26 mouse cellular contexts compared by ENCODE assay signal in the genomic region with DNA sequence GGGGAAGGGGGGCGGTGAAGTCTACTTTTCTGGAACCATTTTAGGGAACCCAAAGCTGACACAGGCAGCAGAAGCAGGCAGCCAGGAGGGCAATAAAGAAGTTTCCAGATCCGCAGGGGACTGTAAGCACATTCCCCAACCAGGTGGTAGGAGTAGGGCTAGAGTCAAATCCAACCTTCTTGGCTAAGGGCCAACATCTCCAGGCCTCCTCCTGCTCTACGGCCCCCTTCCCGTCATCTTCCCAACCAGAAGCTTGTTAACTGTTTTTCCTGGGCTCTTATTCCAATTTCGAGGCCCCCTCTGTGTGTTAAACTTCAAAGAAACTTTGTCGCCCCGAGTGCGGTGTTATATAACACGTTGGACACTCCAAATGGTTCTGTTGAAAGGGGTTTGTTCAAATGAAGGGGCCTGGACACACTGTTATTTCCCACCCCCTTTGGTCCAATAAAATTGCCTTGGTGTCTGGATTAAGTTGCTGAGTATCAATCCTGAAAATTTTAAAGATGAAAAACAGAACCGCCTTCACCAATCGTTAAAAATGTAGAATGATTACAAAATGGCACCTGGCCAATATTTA.
DNase-seq lines count a peak whose midpoint lies in the region; ATAC-seq lines count a peak whose summit lies in the region.
"Had no signal": no experiment of that assay in that cellular context is flagged by ENCODE, and none has a peak within 500 bp of the region (broad histone marks: within the 10 kb centered on the region; RNA-seq: fewer than 3 reads in every experiment).

No protein-coding gene starts in this region.

- WGBS in limb, embryonic 11.5 days = 39% methylated on average over 11 of the region's 11 CpGs
- WGBS in limb, embryonic 10.5 days = 67% methylated on average over 11 of the region's 11 CpGs
- 26% methylated on average over 11 of the region's 11 CpGs for WGBS in limb, embryonic 12.5 days
- 21% methylated on average over 11 of the region's 11 CpGs for WGBS in limb, embryonic 15.5 days
- 65% methylated on average over 11 of the region's 11 CpGs for WGBS in intestine, embryonic 15.5 days

- no peak overlapping the region for H3K4me2 ChIP-seq in limb, embryonic 11.5 days (ENCODE audit: low read depth, severe bottlenecking)
- no peak overlapping the region for H3K4me2 ChIP-seq in limb, embryonic 12.5 days
- no peak overlapping the region for H3K4me2 ChIP-seq in limb, embryonic 15.5 days
- H3K4me2 ChIP-seq in intestine, embryonic 15.5 days (replicated peaks) = no peak overlapping the region
- H3K4me2 ChIP-seq: embryonic facial prominence, embryonic 12.5 days; forebrain, embryonic 12.5 days; forebrain, embryonic 15.5 days; heart, embryonic 13.5 days; hindbrain, embryonic 14.5 days had no signal

- no peak overlapping the region for H3K27ac ChIP-seq in limb, embryonic 11.5 days (replicated peaks; ENCODE audit: low read depth, low read length)
- no peak overlapping the region for H3K27ac ChIP-seq in limb, embryonic 10.5 days
- peak overlapping the region; percentile 68; the same call in 1 of the 2 replicates for H3K27ac ChIP-seq in limb, embryonic 12.5 days
- no peak overlapping the region; the same call in 1 of the 2 replicates for H3K27ac ChIP-seq in limb, embryonic 15.5 days
- no peak overlapping the region for H3K27ac ChIP-seq in intestine, embryonic 15.5 days
- H3K27ac ChIP-seq: embryonic facial prominence, embryonic 12.5 days; forebrain, embryonic 12.5 days; forebrain, embryonic 15.5 days; gastrocnemius, adult 2 months; heart, adult 2 months; heart, embryonic 10.5 days; heart, embryonic 13.5 days; hindbrain, embryonic 14.5 days; hindbrain, postnatal 0 days had no signal

- H3K4me1 ChIP-seq in limb, embryonic 11.5 days (ENCODE audit: control insufficient read depth, insufficient read depth, low read length) = peaks cover 12% of the 10 kb centered on the region; the same call in 1 of the 2 replicates
- peaks cover 33% of the 10 kb centered on the region for H3K4me1 ChIP-seq in limb, embryonic 10.5 days
- peaks cover 37% of the 10 kb centered on the region for H3K4me1 ChIP-seq in limb, embryonic 12.5 days (replicated peaks)
- peaks cover 43% of the 10 kb centered on the region for H3K4me1 ChIP-seq in limb, embryonic 15.5 days
- H3K4me1 ChIP-seq in intestine, embryonic 15.5 days (replicated peaks) = no peaks in the 10 kb centered on the region
- H3K4me1 ChIP-seq: embryonic facial prominence, embryonic 12.5 days; forebrain, embryonic 12.5 days; forebrain, embryonic 15.5 days; heart, embryonic 10.5 days; heart, embryonic 13.5 days had no signal

- no peak overlapping the region for H3K9ac ChIP-seq in limb, embryonic 11.5 days (ENCODE audit: low read length)
- H3K9ac ChIP-seq in limb, embryonic 12.5 days (replicated peaks) = no peak overlapping the region
- H3K9ac ChIP-seq in limb, embryonic 15.5 days = no peak overlapping the region
- H3K9ac ChIP-seq in intestine, embryonic 15.5 days = no peak overlapping the region
- H3K9ac ChIP-seq: embryonic facial prominence, embryonic 12.5 days; forebrain, embryonic 12.5 days; forebrain, embryonic 15.5 days; heart, embryonic 13.5 days; hindbrain, embryonic 14.5 days had no signal

- no peaks in the 10 kb centered on the region for H3K36me3 ChIP-seq in limb, embryonic 11.5 days (ENCODE audit: control insufficient read depth, insufficient read depth, low read length)
- no peaks in the 10 kb centered on the region for H3K36me3 ChIP-seq in limb, embryonic 10.5 days
- no peaks in the 10 kb centered on the region for H3K36me3 ChIP-seq in limb, embryonic 12.5 days
- no peaks in the 10 kb centered on the region for H3K36me3 ChIP-seq in limb, embryonic 15.5 days
- no peaks in the 10 kb centered on the region for H3K36me3 ChIP-seq in intestine, embryonic 15.5 days
- H3K36me3 ChIP-seq: embryonic facial prominence, embryonic 12.5 days; forebrain, embryonic 12.5 days; forebrain, embryonic 15.5 days; heart, embryonic 10.5 days; heart, embryonic 13.5 days had no signal

- H3K4me3 ChIP-seq in limb, embryonic 11.5 days (ENCODE audit: low read depth, low read length) = no peak overlapping the region
- H3K4me3 ChIP-seq in limb, embryonic 10.5 days = no peak overlapping the region
- H3K4me3 ChIP-seq in limb, embryonic 12.5 days (replicated peaks) = no peak overlapping the region
- H3K4me3 ChIP-seq in limb, embryonic 15.5 days = no peak overlapping the region
- H3K4me3 ChIP-seq in intestine, embryonic 15.5 days (replicated peaks) = no peak overlapping the region
- H3K4me3 ChIP-seq: embryonic facial prominence, embryonic 12.5 days; erythroblast, embryonic 14.5 days; forebrain, embryonic 12.5 days; forebrain, embryonic 15.5 days; gastrocnemius, adult 2 months; heart, adult 2 months; heart, embryonic 10.5 days; heart, embryonic 13.5 days had no signal

- H3K27me3 ChIP-seq in limb, embryonic 11.5 days (ENCODE audit: control insufficient read depth, insufficient read depth, low read length) = no peaks in the 10 kb centered on the region
- H3K27me3 ChIP-seq in limb, embryonic 10.5 days (ENCODE audit: low read depth, poor library complexity, severe bottlenecking) = peaks cover 61% of the 10 kb centered on the region
- peaks cover 14% of the 10 kb centered on the region for H3K27me3 ChIP-seq in limb, embryonic 12.5 days
- H3K27me3 ChIP-seq in limb, embryonic 15.5 days = no peaks in the 10 kb centered on the region
- H3K27me3 ChIP-seq in intestine, embryonic 15.5 days (replicated peaks) = no peaks in the 10 kb centered on the region
- H3K27me3 ChIP-seq: embryonic facial prominence, embryonic 12.5 days; forebrain, embryonic 15.5 days; heart, embryonic 13.5 days had no signal

- no peaks in the 10 kb centered on the region for H3K9me3 ChIP-seq in limb, embryonic 11.5 days (ENCODE audit: control insufficient read depth, low read length)
- H3K9me3 ChIP-seq in limb, embryonic 10.5 days (replicated peaks) = no peaks in the 10 kb centered on the region
- no peaks in the 10 kb centered on the region for H3K9me3 ChIP-seq in limb, embryonic 12.5 days
- H3K9me3 ChIP-seq in limb, embryonic 15.5 days = no peaks in the 10 kb centered on the region
- H3K9me3 ChIP-seq in intestine, embryonic 15.5 days = no peaks in the 10 kb centered on the region
- H3K9me3 ChIP-seq: embryonic facial prominence, embryonic 12.5 days; forebrain, embryonic 12.5 days; forebrain, embryonic 15.5 days; heart, embryonic 10.5 days; heart, embryonic 13.5 days had no signal

- DNase-seq in limb, embryonic 11.5 days (ENCODE audit: low spot score) = peak; percentile 63
- DNase-seq in limb, embryonic 10.5 days (ENCODE audit: low spot score) = no peak
- DNase-seq in B cell, adult 2 months = no peak
- DNase-seq: adrenal gland, adult 8-10 months; adrenal gland, postnatal 25 days; cerebellum, adult 18-20 months; cerebellum, adult 9-10 months; cerebellum, postnatal 14 days; gastrocnemius, adult 2 months; gastrocnemius, postnatal 14 days; heart, adult 2 months; heart, postnatal 14 days; heart, postnatal 4 days had no signal

- ATAC-seq in limb, embryonic 11.5 days (ENCODE audit: insufficient number of reproducible peaks, low FRiP score, low TSS enrichment, low read depth) = peak; percentile 62
- ATAC-seq in limb, embryonic 12.5 days (ENCODE audit: insufficient number of reproducible peaks, insufficient read depth, low FRiP score, low TSS enrichment, low read depth) = peak; percentile 89
- peak; percentile 81 for ATAC-seq in limb, embryonic 15.5 days (ENCODE audit: insufficient number of reproducible peaks, low FRiP score, low TSS enrichment, low read depth)
- ATAC-seq in intestine, embryonic 15.5 days = no peak; the same call in 1 of the 2 replicates
- ATAC-seq: activated CD4-positive, CD25-positive, alpha-beta regulatory T cell, adult 4 months; forebrain, embryonic 15.5 days; hindbrain, postnatal 0 days; inflammation-experienced regulatory T-cells, adult 6 months had no signal
